Mouse (Mus musculus) lung, adult 2 months (tissue): Measurements from ENCODE around the gene Mpnd.

Source experiments
- CTCF ChIP-seq: fragments of 200-500 bp; IDR thresholded peaks from 2 replicates; pipeline ENCODE4 v1.5.1; 2011; ENCODE audit warnings: mild to moderate bottlenecking, low read length, control low read depth; ENCODE audit not compliant: insufficient read depth
- POLR2A ChIP-seq: fragments of 200-500 bp; IDR thresholded peaks from 2 replicates; pipeline ENCODE4 v1.6.1; 2011; ENCODE audit warnings: low read depth, mild to moderate bottlenecking, control low read depth, low read length, borderline replicate concordance; ENCODE audit errors: extremely low read depth

DNA sequence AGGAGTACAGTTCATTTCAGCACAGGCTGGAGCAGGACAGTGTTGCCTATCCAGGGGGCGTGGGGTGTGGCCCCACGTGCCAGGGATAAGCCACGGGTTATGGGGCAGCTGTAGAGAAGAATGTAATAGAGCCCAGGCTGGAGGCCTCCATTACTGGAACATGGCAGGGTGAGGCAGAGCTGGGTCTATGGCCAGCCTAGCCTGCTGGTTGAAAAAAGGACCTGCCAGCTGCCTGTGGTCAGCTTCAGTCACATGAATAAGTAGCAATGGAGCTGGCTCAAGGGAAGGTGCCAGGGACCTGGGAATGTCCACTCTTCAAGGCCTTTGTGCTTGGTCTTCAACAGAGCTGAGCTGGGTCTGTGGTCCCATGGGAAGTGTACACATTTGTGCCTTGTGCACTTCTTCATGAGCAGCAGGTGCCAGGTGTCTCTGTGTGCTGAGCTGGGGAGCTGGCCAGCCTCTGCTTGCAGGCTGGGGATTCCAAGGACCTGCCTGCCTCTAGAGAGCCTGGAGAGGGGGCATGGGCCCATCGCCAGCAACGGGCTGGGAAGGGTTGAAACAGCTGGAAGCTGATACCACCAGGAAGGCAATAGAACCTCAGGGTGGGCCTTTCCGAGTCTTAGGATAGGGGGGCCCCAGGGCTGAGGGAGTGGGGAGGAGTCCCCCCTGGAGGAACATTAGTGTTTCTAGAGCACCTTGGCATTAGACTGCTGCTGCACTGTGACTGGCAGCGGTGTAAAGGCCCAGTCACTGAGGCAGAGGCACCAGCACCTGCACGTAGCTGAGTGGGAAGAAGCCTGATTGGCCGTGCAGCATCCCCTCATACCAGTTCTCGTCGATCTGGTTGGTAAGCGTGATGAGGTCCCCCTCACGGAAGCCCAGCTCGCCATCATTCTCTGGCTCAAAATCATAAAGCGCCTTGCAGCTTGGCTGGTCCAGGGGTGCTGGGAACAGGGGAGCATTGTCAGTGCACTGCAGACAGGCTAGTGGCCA is 11.6 kb downstream of the Mpnd start:
- TF ChIP-seq CTCF (no peak), POLR2A (no peak)
